Mouse (Mus musculus) forebrain, embryonic 14.5 days (tissue): ENCODE results near the gene Gm5767. TPM values are rescaled to one million over a fixed set of nuclear protein-coding genes. Genes with fewer than 3 reads are reported as not detected.

Experiments
- ATAC-seq: fragments of 200-750 bp; cut with Nextera tagmentation; 2 replicates; pipeline ENCODE4 v1.8.0; 2017; ENCODE audit warnings: mild to moderate bottlenecking, moderate library complexity
- DNase-seq: peaks from one replicate; pipeline ENCODE4 v3.0.0-alpha.2; 2015; ENCODE audit warnings: low spot score
- H3K27ac ChIP-seq: fragments of 300-500 bp; sonication (generic); 2 replicates; pipeline ENCODE4 v1.5.1; 2014; ENCODE audit warnings: low read depth, mild to moderate bottlenecking, control low read depth, low read length, moderate library complexity
- H3K27me3 ChIP-seq: fragments of 300-500 bp; sonication (generic); replicated peaks from 2 replicates; pipeline ENCODE4 v1.6.1; 2014; ENCODE audit warnings: low read length, control low read depth, mixed read lengths; ENCODE audit not compliant: control insufficient read depth, insufficient read depth
- H3K36me3 ChIP-seq: fragments of 300-500 bp; sonication (generic); 2 replicates; pipeline ENCODE4 v1.6.1; 2014; ENCODE audit warnings: low read length, control low read depth; ENCODE audit not compliant: control insufficient read depth, insufficient read depth
- H3K4me1 ChIP-seq: fragments of 300-500 bp; sonication (generic); 2 replicates; pipeline ENCODE4 v1.6.1; 2014; ENCODE audit warnings: antibody characterized with exemption, low read length, control low read depth; ENCODE audit not compliant: control insufficient read depth, insufficient read depth
- H3K4me2 ChIP-seq: fragments of 300-500 bp; sonication (generic); 2 replicates; pipeline ENCODE4 v1.6.1; 2014; ENCODE audit warnings: mild to moderate bottlenecking, control low read depth, low read length
- H3K4me3 ChIP-seq: fragments of 300-500 bp; sonication (generic); 2 replicates; pipeline ENCODE4 v1.5.1; 2014; ENCODE audit warnings: low read depth, low read length, control low read depth
- H3K9ac ChIP-seq: fragments of 300-500 bp; sonication (generic); 2 replicates; pipeline ENCODE4 v1.6.1; 2014; ENCODE audit warnings: mild to moderate bottlenecking, low read length, control low read depth, moderate library complexity
- H3K9me3 ChIP-seq: fragments of 300-500 bp; sonication (generic); replicated peaks from 2 replicates; pipeline ENCODE4 v1.6.1; 2016; ENCODE audit warnings: low read length, control low read depth, mixed read lengths; ENCODE audit not compliant: control insufficient read depth
- WGBS: fragments of 180-500 bp; shearing (Covaris S2); extraction: QIAGEN DNeasy Blood & Tissue Kit; methylation state at CpG from one replicate; pipeline ENCODE4 v1.1.7; 2014; 5-methylcytosine and 5-hydroxymethylcytosine counted together
- polyA plus RNA-seq: library from polyadenylated mRNA; unstranded; fragments of >200 nt; fragmentation: Nextera tagmentation; extraction: Ambion mirVana; gene quantifications from 2 replicates; pipeline ENCODE4 v1.2.1, GENCODE M21; 2014

Gene Gm5767
- polyA plus RNA-seq, 1 experiment from 2014 or later = not detected

- H3K9me3 ChIP-seq = no peaks in the 10 kb centered on the region
- ATAC-seq = no peak
Measured at GRCm38 (mm10) chr16:8685087-8685486, 4.5 kb downstream of the Gm5767 start.

DNA sequence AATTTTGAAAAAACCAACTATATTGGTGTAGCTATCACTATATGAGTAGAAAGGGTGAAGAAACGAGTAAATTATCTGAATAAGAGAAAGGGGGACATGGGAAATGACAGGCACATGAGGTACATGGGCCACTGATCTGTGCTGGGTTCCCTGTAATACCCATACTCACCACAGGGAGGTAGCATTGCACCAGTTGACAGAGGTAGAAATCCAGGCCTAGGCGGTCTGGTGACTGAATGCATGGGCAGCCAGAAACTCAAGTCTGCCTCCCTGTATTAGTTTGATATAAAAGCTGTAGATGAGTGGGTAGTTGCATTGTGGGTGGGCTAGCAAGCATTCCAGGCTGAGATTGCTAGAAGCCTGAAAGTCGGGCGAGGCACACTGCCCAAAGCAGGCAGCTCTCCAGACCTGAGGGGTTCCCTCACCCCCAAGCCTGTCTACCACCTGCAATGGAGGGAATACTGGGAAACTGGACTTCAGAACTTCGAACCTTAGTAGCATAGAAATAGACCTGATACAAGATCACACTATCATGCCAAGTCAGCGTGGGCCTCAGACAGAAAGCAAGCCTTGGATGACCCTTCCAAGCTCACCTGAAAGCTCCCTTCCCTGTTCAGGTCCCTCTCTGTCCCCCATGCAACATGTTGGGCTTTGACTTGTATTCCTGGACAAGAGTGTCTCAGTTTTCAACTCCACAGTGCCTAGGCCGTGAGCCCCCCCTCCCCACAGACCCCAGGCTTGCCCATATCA lies 5.7 kb downstream of the Gm5767 start:
- no peak overlapping the region for H3K9ac ChIP-seq
- ATAC-seq (peak; percentile 47), DNase-seq (peak; percentile 72)
- WGBS = 50% methylated on average over 7 of the region's 7 CpGs
- peaks cover 46% of the 10 kb centered on the region for H3K36me3 ChIP-seq
- no peaks in the 10 kb centered on the region for H3K4me1 ChIP-seq
- no peaks in the 10 kb centered on the region for H3K9me3 ChIP-seq
- no peak overlapping the region for H3K4me2 ChIP-seq
- H3K27me3 ChIP-seq = no peaks in the 10 kb centered on the region
- no peak overlapping the region for H3K27ac ChIP-seq
- no peak overlapping the region for H3K4me3 ChIP-seq

More at GRCm38 (mm10) chr16:8685087-8685486, 4.5 kb downstream of the Gm5767 start:
- Histone ChIP-seq H3K4me1 (no peaks in the 10 kb centered on the region), H3K27me3 (no peaks in the 10 kb centered on the region), H3K4me3 (no peak overlapping the region), H3K4me2 (no peak overlapping the region), H3K9ac (no peak overlapping the region), H3K36me3 (peaks cover 34% of the 10 kb centered on the region), H3K27ac (no peak overlapping the region)
- no peak for DNase-seq
- WGBS = 69% methylated on average over 4 of the region's 4 CpGs

DNA sequence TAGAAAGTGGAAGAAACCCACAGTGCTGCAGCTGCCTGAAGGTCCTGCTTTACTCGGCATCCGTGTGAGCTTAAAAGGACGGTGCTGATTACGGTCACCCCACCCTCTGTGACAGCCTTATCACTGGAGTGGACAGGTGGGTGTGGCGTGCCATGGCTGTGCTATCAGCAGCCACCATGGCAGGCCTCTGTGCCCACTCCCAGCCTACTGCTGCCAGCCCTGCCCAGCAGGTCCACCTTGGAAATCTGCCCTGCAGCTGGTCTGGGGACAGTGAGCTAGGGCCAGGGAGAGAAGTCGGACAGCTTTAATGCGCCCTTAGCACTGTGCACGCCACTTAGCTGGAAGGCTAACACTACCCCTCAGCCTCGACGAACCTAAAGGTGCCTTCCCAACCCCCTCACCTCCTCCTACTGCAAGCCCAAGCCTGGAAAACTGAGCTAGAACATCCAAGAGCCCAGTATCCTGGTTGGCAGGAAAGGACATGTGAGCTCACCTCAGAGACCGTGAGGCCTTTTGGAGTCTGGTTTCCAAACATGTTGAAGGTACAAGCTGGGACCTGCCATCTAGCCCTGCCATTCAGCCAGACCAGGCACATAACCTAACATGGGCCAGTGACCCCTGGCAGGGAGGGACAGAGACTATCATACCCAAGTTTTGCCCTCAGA lies 6.4 kb downstream of the Gm5767 start:
- Histone ChIP-seq H3K27me3 (no peaks in the 10 kb centered on the region), H3K27ac (no peak overlapping the region), H3K4me3 (no peak overlapping the region), H3K4me2 (no peak overlapping the region), H3K4me1 (no peaks in the 10 kb centered on the region), H3K36me3 (peaks cover 53% of the 10 kb centered on the region), H3K9ac (no peak overlapping the region), H3K9me3 (no peaks in the 10 kb centered on the region)
- WGBS = 86% methylated on average over 11 of the region's 11 CpGs
- DNase-seq (no peak), ATAC-seq (peak; percentile 8; the same call in 1 of the 2 replicates)

DNA sequence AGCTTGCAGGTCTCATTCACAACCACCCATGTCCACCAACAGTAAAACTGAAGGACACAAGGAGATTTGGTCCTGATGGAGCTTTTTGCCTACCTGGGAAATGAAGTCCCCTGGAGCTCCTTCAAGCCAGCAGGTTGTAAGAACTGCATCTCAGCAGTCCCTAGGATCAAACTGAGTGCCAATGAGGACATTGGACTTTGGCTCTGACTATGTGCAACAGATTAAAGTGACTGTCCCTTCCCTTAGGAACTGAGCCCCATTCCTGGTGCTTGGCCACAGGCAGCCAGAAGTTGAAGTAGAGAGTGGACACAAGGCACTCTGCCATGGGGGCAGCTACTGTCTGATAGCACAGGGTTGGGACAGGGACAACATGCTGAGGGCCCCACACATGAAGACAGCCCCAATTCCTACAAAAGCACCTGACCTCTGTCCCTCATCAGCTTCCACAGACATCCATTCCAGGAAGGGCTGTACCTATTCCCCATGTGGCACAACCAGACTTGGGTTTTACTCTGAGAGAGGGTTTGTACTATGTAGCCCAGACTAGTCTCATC lies 7.1 kb downstream of the Gm5767 start:
- no peak for DNase-seq
- H3K9ac ChIP-seq = no peak overlapping the region
- H3K27me3 ChIP-seq = no peaks in the 10 kb centered on the region
- H3K4me2 ChIP-seq = no peak overlapping the region
- H3K4me3 ChIP-seq = no peak overlapping the region
- peaks cover 57% of the 10 kb centered on the region for H3K36me3 ChIP-seq
- no peaks in the 10 kb centered on the region for H3K4me1 ChIP-seq
- no peak for ATAC-seq
- H3K27ac ChIP-seq = no peak overlapping the region
- no peaks in the 10 kb centered on the region for H3K9me3 ChIP-seq

- Histone ChIP-seq H3K27ac (no peak overlapping the region), H3K9ac (no peak overlapping the region), H3K9me3 (no peaks in the 10 kb centered on the region), H3K4me1 (no peaks in the 10 kb centered on the region), H3K36me3 (peaks cover 79% of the 10 kb centered on the region), H3K4me3 (no peak overlapping the region), H3K27me3 (no peaks in the 10 kb centered on the region), H3K4me2 (no peak overlapping the region)
- peak; percentile 60 for DNase-seq
- ATAC-seq = peak; percentile 27; the same call in 1 of the 2 replicates
- 72% methylated on average over 11 of the region's 11 CpGs for WGBS
Measured at GRCm38 (mm10) chr16:8689979-8690656, 9.5 kb downstream of the Gm5767 start.

- Histone ChIP-seq H3K9me3 (no peaks in the 10 kb centered on the region), H3K4me1 (no peaks in the 10 kb centered on the region), H3K9ac (no peak overlapping the region), H3K4me3 (no peak overlapping the region), H3K36me3 (peaks cover 82% of the 10 kb centered on the region), H3K27ac (no peak overlapping the region), H3K4me2 (no peak overlapping the region), H3K27me3 (no peaks in the 10 kb centered on the region)
- 93% methylated on average over 7 of the region's 7 CpGs for WGBS
- DNase-seq = no peak
- ATAC-seq = no peak
Measured at GRCm38 (mm10) chr16:8691206-8691605, 10.6 kb downstream of the Gm5767 start.

DNA sequence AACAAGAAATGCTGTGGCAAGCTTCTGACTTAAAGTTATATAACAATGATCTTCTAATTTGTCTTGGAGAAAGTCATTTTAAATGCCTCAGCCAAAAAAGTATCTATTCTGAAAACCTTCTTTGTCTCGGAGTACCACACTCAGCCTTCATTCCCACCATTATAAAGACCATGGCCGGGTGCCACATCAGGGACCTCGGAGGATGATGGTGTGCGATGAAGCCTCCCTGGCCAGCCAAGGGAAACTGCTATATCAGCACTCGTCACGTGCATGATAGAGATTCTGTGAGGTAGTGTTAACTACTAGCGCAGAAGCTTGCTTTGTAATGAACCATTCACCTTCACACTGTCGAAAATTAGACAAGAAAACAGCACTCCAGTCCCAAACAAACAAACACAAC lies 19.0 kb downstream of the Gm5767 start:
- Histone ChIP-seq H3K27me3 (no peaks in the 10 kb centered on the region), H3K4me1 (no peaks in the 10 kb centered on the region), H3K4me3 (no peak overlapping the region), H3K4me2 (no peak overlapping the region), H3K9ac (no peak overlapping the region), H3K36me3 (peaks cover 96% of the 10 kb centered on the region), H3K27ac (no peak overlapping the region), H3K9me3 (no peaks in the 10 kb centered on the region)
- ATAC-seq (no peak), DNase-seq (no peak)
- 86% methylated on average over 8 of the region's 8 CpGs for WGBS

GRCm38 (mm10) chr16:8700586-8700985 lies 20.0 kb downstream of the Gm5767 start:
- peak; percentile 25 for DNase-seq
- ATAC-seq = no peak
- 87% methylated on average over 3 of the region's 3 CpGs for WGBS
- Histone ChIP-seq H3K9ac (no peak overlapping the region), H3K9me3 (no peaks in the 10 kb centered on the region), H3K4me3 (no peak overlapping the region), H3K27me3 (no peaks in the 10 kb centered on the region), H3K27ac (no peak overlapping the region), H3K36me3 (peaks cover 93% of the 10 kb centered on the region), H3K4me1 (no peaks in the 10 kb centered on the region), H3K4me2 (no peak overlapping the region)
